Mouse (Mus musculus) embryonic fibroblast, embryonic 13.5 days (primary cell): ENCODE measurements around the gene Parvb.

Source experiments
- CTCF ChIP-seq: IDR thresholded peaks from 2 replicates; pipeline ENCODE4 v1.5.1; 2011; ENCODE audit warnings: mild to moderate bottlenecking, control low read depth, low read length, moderate library complexity, borderline replicate concordance; ENCODE audit not compliant: insufficient read depth
- POLR2A ChIP-seq: IDR thresholded peaks from 2 replicates; pipeline ENCODE4 v1.6.1; 2011; ENCODE audit warnings: low read depth, mild to moderate bottlenecking, control low read depth, low read length, moderate library complexity

DNA sequence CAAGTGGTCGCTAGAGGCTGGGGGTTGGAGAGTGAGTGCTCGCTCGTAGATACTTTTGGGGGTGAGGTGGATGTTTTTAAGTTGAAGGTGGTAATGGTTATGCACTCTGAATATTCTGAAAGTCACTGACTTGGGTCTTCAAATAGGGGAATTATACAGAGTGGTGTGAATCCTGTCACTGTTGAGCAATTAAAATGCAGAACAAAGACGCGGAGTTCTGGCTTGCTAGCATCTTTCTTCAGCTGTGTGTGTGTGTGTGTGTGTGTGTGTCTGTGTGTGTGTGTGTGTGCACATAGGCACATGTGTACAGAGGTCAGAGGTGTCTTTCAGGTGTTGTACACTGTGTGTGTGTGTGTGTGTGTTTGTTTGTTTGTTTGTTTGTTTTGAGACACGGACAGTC is 14.4 kb downstream of the Parvb start:
- TF ChIP-seq CTCF (no peak), POLR2A (no peak)
